Mouse (Mus musculus): ENCODE measurements around the gene Med13.

DNA sequence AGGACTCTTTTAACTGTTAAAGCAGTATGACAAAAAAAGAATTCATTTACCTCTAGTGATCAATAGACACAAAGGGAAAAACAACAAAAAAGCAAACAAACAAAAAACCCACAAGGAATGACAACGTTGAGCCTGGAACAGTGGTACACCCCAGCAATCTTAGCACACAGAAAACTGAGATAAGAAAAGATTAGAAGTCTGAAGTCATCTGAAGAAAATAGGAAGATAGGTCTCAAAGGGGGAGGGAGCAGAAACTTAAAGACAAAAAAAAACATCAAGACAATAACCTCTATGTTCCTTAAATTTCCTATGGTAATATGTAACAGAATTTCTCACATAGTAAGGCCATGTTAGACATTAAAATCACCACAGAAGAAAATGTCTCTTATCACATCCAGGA lies 104.1 kb downstream of the Med13 start:
- no peak for TF ChIP-seq GATA1 (IDR thresholded peaks at IDR 0.05; ENCODE audit: borderline replicate concordance, low read length)
- TF ChIP-seq CTCF (IDR thresholded peaks at IDR 0.05; ENCODE audit: low read depth, low read length), result no peak
- TF ChIP-seq POLR2AphosphoS5 (IDR thresholded peaks at IDR 0.05; ENCODE audit: insufficient replicate concordance, low read depth, low read length), result no peak
- TF ChIP-seq GATA2 (IDR thresholded peaks at IDR 0.05; ENCODE audit: borderline replicate concordance, low read depth, low read length), result no peak

Measured in G1E (cell line).